Mouse (Mus musculus) E14TG2a.4 (cell line): ENCODE measurements around the gene Hacl1.

Experiments
- CTCF ChIP-seq: conservative IDR thresholded peaks from 2 replicates; pipeline ENCODE4 v1.5.1; 2014; ENCODE audit warnings: low read length
- NANOG ChIP-seq: IDR thresholded peaks from 2 replicates; pipeline ENCODE4 v1.6.1; 2014; ENCODE audit warnings: borderline replicate concordance, low read length, mixed read lengths

DNA sequence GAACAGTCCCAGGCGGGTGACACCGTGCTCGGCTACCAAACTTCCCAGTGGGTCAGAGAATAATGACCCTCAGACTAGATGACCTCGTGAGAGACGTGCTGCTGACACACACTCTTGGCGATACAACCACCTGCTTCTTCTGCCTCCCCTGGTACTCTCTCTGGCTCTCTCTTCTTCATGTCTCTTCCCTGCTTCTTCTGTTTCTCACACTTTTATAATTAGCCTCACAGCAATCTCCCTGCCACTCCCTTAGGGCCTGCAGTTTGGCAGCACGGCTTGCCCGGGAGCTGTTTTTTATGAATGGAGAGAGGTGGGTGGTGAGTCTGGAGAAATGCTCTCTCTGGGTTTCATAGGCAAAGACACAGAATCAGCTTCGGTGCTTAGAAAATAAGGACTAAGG lies 65.2 kb downstream of the Hacl1 start:
- no peak for TF ChIP-seq CTCF
- TF ChIP-seq NANOG: no peak
